Mouse (Mus musculus) intestine, embryonic 15.5 days (tissue): ENCODE data around the gene Ssh2. TPM values are rescaled to one million over a fixed set of nuclear protein-coding genes. Genes with fewer than 3 reads are reported as not detected.
A peak's percentile ranks its signal among the peaks of the same experiment; 100 is the strongest.

Experiments
- ATAC-seq: fragments of 200-750 bp; cut with Nextera tagmentation; 2 replicates; pipeline ENCODE4 v1.8.0; 2017; ENCODE audit warnings: moderate TSS enrichment, moderate library complexity
- H3K27ac ChIP-seq: fragments of 300-500 bp; sonication (generic); 2 replicates; pipeline ENCODE4 v1.5.1; 2015; ENCODE audit warnings: mild to moderate bottlenecking, inconsistent platforms
- H3K27me3 ChIP-seq: fragments of 300-500 bp; sonication (generic); replicated peaks from 2 replicates; pipeline ENCODE4 v1.6.1; 2015; ENCODE audit warnings: inconsistent platforms
- H3K36me3 ChIP-seq: fragments of 300-500 bp; sonication (generic); 2 replicates; pipeline ENCODE4 v1.6.1; 2015; ENCODE audit warnings: inconsistent platforms
- H3K4me1 ChIP-seq: fragments of 300-500 bp; sonication (generic); replicated peaks from 2 replicates; pipeline ENCODE4 v1.6.1; 2015; ENCODE audit warnings: inconsistent platforms
- H3K4me2 ChIP-seq: fragments of 300-500 bp; sonication (generic); replicated peaks from 2 replicates; pipeline ENCODE4 v1.6.1; 2015; ENCODE audit warnings: mild to moderate bottlenecking, inconsistent platforms
- H3K4me3 ChIP-seq: fragments of 300-500 bp; sonication (generic); replicated peaks from 2 replicates; pipeline ENCODE4 v1.5.1; 2015; ENCODE audit warnings: inconsistent platforms
- H3K9ac ChIP-seq: fragments of 300-500 bp; sonication (generic); 2 replicates; pipeline ENCODE4 v1.6.1; 2015; ENCODE audit warnings: inconsistent platforms
- H3K9me3 ChIP-seq: fragments of 300-500 bp; sonication (generic); 2 replicates; pipeline ENCODE4 v1.6.1; 2016; ENCODE audit warnings: inconsistent platforms
- WGBS: fragments of 180-500 bp; shearing (Covaris S2); methylation state at CpG from one replicate; pipeline ENCODE4 v1.1.7; 2015; 5-methylcytosine and 5-hydroxymethylcytosine counted together
- polyA plus RNA-seq: library from polyadenylated mRNA; unstranded; fragments of >200 nt; fragmentation: Nextera tagmentation; extraction: Ambion mirVana; gene quantifications from 2 replicates; pipeline ENCODE4 v1.2.1, GENCODE M21; 2015

Ssh2 gene
- polyA plus RNA-seq, 1 experiment from 2014 or later, result 5.7 TPM

DNA sequence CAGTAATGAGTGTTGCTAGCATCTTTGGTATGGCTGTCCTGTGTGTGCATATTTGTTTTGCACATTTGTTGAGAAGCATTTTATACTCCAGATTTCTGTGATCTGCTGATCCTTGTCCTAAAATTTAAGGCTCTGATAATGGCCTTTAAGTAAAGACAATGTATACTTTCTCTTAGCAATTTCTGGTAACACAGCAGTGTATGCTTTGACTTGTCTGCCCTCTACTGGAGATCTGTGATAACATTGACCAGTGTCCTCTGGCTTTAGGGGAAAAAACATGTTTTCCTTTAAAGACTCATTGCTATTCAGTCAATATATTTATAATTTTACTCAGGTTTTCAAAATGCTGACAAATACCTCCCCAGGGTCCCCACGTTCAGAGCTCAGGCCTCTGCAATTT is 92.4 kb downstream of the Ssh2 start:
- Histone ChIP-seq H3K4me3 (no peak overlapping the region), H3K27ac (no peak overlapping the region), H3K4me2 (no peak overlapping the region), H3K4me1 (no peaks in the 10 kb centered on the region), H3K9me3 (no peaks in the 10 kb centered on the region), H3K9ac (no peak overlapping the region), H3K36me3 (no peaks in the 10 kb centered on the region), H3K27me3 (no peaks in the 10 kb centered on the region)
- no peak for ATAC-seq
- WGBS, result 0% methylated on average over 1 of the region's 1 CpGs

- Histone ChIP-seq H3K4me2 (no peak overlapping the region), H3K27me3 (no peaks in the 10 kb centered on the region), H3K9me3 (no peaks in the 10 kb centered on the region), H3K4me1 (0 out of 2 replicates have a peak, but pooled peaks cover 2% of the 10 kb centered on the region), H3K36me3 (no peaks in the 10 kb centered on the region), H3K27ac (0 out of 2 replicates have a peak overlapping the region, but pooled peaks have one; percentile 45), H3K4me3 (no peak overlapping the region), H3K9ac (no peak overlapping the region)
- peak; percentile 90 for ATAC-seq
- 37% methylated on average over 3 of the region's 3 CpGs for WGBS
These were observed 101.8 kb downstream of the Ssh2 start for GRCm38 (mm10) chr11:77317721-77318477.

DNA sequence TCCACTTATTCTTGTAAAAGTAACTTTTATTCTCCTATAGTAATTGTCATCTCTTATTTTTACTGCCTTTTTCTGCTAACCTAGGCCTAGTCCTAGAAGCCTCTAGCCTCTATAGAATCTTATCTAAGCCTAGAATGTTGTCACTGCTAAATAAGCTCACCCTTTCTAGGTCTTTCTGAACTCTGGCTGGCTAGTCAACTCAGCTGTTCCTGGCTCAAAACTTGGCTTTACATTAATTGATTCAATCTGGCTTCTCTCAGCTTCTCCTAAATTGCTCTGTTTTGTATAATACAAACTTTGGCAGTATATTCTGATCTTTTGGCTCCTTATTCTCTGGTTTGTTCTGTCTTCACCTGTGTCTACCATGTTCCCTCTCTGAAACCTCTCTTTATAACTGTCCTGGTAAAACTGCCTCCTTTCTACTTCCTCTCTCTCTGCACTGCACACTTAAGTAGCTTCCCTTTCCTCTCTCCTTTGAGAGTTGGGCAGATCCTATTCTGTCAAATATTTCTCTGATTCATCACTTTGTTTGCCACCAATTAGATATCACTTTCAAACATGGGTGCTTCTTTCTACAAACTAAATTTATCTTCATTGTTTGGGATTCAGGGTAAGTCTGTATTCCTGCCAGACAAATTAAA is 102.5 kb downstream of the Ssh2 start:
- no peak overlapping the region for H3K4me2 ChIP-seq
- no peaks in the 10 kb centered on the region for H3K27me3 ChIP-seq
- H3K4me1 ChIP-seq, result 0 out of 2 replicates have a peak, but pooled peaks cover 2% of the 10 kb centered on the region
- no peak overlapping the region; the same call in 1 of the 2 replicates for H3K27ac ChIP-seq
- H3K9ac ChIP-seq, result no peak overlapping the region
- ATAC-seq, result peak; percentile 71
- H3K36me3 ChIP-seq, result no peaks in the 10 kb centered on the region
- no peak overlapping the region for H3K4me3 ChIP-seq
- H3K9me3 ChIP-seq, result no peaks in the 10 kb centered on the region

DNA sequence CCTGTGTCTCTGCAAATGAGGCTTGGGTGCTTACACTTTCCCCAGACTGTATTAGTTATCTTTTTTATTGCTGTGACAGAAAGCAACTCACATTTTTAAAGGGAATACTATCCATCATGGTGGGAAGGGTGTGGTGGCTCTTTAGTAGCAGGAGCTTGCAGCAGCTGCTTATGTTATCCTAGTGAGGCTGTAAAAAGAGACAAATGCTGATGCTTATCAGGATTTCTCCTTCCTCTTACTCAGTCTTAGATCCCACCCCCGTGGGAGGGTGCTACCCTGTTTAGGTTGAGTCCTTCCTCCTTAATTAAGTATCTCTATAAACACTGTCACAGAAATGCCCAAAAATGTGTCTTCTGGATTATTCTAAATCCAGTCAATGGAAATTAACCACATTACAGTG is 105.1 kb downstream of the Ssh2 start:
- H3K27ac ChIP-seq, result no peak overlapping the region
- no peak for ATAC-seq

GRCm38 (mm10) chr11:77330529-77330928 is 114.4 kb downstream of the Ssh2 start:
- no peaks in the 10 kb centered on the region for H3K4me1 ChIP-seq
- WGBS, result 87% methylated on average over 2 of the region's 2 CpGs
- no peak for ATAC-seq
- H3K36me3 ChIP-seq, result no peaks in the 10 kb centered on the region
- H3K9me3 ChIP-seq, result no peaks in the 10 kb centered on the region
- no peak overlapping the region for H3K9ac ChIP-seq
- H3K27me3 ChIP-seq, result no peaks in the 10 kb centered on the region
- no peak overlapping the region for H3K4me3 ChIP-seq
- H3K27ac ChIP-seq, result no peak overlapping the region
- H3K4me2 ChIP-seq, result no peak overlapping the region

More for the DNA sequence above, 105.1 kb downstream of the Ssh2 start:
- no peaks in the 10 kb centered on the region for H3K27me3 ChIP-seq
- 18% methylated on average over 1 of the region's 1 CpGs for WGBS
- no peaks in the 10 kb centered on the region for H3K9me3 ChIP-seq
- no peak overlapping the region for H3K4me3 ChIP-seq
- 0 out of 2 replicates have a peak, but pooled peaks cover 2% of the 10 kb centered on the region for H3K4me1 ChIP-seq
- no peaks in the 10 kb centered on the region for H3K36me3 ChIP-seq
- H3K9ac ChIP-seq, result no peak overlapping the region
- H3K4me2 ChIP-seq, result no peak overlapping the region

- Histone ChIP-seq H3K27me3 (no peaks in the 10 kb centered on the region), H3K4me3 (no peak overlapping the region), H3K27ac (no peak overlapping the region), H3K9ac (no peak overlapping the region), H3K4me2 (no peak overlapping the region), H3K4me1 (no peaks in the 10 kb centered on the region), H3K36me3 (no peaks in the 10 kb centered on the region), H3K9me3 (no peaks in the 10 kb centered on the region)
- 83% methylated on average over 4 of the region's 4 CpGs for WGBS
- no peak for ATAC-seq
These were observed 131.2 kb downstream of the Ssh2 start for GRCm38 (mm10) chr11:77347273-77347672.

GRCm38 (mm10) chr11:77348142-77348741 is 132.2 kb downstream of the Ssh2 start:
- Histone ChIP-seq H3K27me3 (no peaks in the 10 kb centered on the region), H3K4me2 (peak overlapping the region; percentile 81), H3K27ac (peak overlapping the region; percentile 14; the same call in 1 of the 2 replicates), H3K9me3 (no peaks in the 10 kb centered on the region), H3K9ac (peak overlapping the region; percentile 61), H3K4me1 (no peaks in the 10 kb centered on the region), H3K4me3 (peak overlapping the region; percentile 60), H3K36me3 (no peaks in the 10 kb centered on the region)
- ATAC-seq, result peak; percentile 100
- WGBS, result under 1% methylated on average over 53 of the region's 54 CpGs

GRCm38 (mm10) chr11:77348985-77349384 is 132.9 kb downstream of the Ssh2 start:
- no peak for ATAC-seq
- no peaks in the 10 kb centered on the region for H3K9me3 ChIP-seq
- H3K9ac ChIP-seq, result peak overlapping the region; percentile 61
- no peaks in the 10 kb centered on the region for H3K36me3 ChIP-seq
- no peaks in the 10 kb centered on the region for H3K27me3 ChIP-seq
- no peak overlapping the region for H3K27ac ChIP-seq
- no peaks in the 10 kb centered on the region for H3K4me1 ChIP-seq
- peak overlapping the region; percentile 60 for H3K4me3 ChIP-seq
- 36% methylated on average over 6 of the region's 6 CpGs for WGBS
- peak overlapping the region; percentile 81 for H3K4me2 ChIP-seq

DNA sequence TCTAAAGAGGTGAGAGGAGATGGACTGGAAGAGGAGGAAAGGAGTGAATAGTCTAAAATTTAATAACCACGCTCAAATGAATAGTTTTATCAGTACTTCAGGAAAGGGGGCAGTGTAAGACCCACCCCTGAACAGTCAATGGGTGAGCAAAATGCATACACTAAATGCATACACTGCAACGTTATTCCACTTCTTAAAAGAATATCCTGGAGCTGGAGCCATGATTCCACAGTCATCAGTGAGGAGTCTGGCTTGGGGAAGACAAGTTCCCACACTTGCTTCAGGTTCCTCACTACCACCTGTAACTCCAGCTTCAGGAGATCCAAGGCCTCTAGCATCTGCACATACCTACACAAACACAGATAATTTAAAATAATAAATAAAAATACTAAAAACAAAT is 133.6 kb downstream of the Ssh2 start:
- H3K9me3 ChIP-seq, result no peaks in the 10 kb centered on the region
- no peak overlapping the region for H3K4me3 ChIP-seq
- no peak for ATAC-seq
- H3K27ac ChIP-seq, result no peak overlapping the region
- no peak overlapping the region for H3K9ac ChIP-seq
- no peaks in the 10 kb centered on the region for H3K36me3 ChIP-seq
- H3K4me1 ChIP-seq, result no peaks in the 10 kb centered on the region
- no peaks in the 10 kb centered on the region for H3K27me3 ChIP-seq
- peak overlapping the region; percentile 81; the same call in 1 of the 2 replicates for H3K4me2 ChIP-seq
- 81% methylated on average over 2 of the region's 2 CpGs for WGBS

DNA sequence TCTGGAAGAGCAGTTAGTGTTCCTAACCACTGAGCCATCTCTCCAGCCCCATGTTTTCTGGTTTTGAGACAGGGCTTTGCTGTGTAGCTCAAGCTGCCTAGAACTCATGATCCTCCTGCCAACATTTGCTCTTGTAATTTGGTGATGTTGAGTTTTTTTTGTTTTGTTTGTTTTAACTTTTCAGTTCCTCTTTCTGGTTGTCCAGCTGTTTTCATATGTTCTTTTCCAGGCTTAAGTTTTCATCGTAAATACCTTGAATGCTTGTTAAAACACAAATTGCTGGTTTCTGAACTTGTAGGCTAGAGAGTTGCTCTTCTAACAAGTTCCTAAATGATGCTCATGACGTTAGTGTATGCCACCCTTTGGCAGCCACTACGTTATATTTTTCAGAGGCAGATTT is 139.0 kb downstream of the Ssh2 start:
- no peak overlapping the region for H3K9ac ChIP-seq
- no peak for ATAC-seq
- H3K9me3 ChIP-seq, result no peaks in the 10 kb centered on the region
- 75% methylated on average over 3 of the region's 3 CpGs for WGBS
- no peak overlapping the region for H3K27ac ChIP-seq
- no peaks in the 10 kb centered on the region for H3K36me3 ChIP-seq
- H3K4me2 ChIP-seq, result no peak overlapping the region
- no peaks in the 10 kb centered on the region for H3K4me1 ChIP-seq
- H3K27me3 ChIP-seq, result no peaks in the 10 kb centered on the region
- no peak overlapping the region for H3K4me3 ChIP-seq

DNA sequence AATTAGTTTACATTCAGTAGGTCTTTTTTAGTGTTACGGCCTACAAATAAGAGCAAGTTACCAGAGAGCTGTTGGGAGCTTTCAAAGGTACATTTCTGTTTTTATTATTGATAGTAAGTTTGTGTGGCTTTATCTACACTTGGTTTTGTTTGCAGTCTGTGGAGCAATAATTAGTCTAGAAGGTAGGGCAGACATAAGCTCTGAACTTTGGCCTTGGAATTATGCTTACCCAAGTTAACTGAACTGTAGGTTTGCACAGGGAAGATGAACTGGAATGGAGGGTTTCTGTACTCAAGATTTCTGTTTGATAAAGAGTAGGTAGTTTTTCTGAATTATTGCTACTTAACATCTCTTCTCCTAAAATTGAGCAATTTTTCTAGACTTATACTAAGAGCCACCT is 141.8 kb downstream of the Ssh2 start:
- WGBS, result 65% methylated on average over 1 of the region's 1 CpGs
- H3K4me2 ChIP-seq, result no peak overlapping the region
- H3K4me3 ChIP-seq, result no peak overlapping the region
- no peaks in the 10 kb centered on the region for H3K36me3 ChIP-seq
- H3K27ac ChIP-seq, result no peak overlapping the region
- peak; percentile 69 for ATAC-seq
- no peaks in the 10 kb centered on the region for H3K9me3 ChIP-seq
- H3K4me1 ChIP-seq, result no peaks in the 10 kb centered on the region
- H3K9ac ChIP-seq, result no peak overlapping the region
- H3K27me3 ChIP-seq, result no peaks in the 10 kb centered on the region

DNA sequence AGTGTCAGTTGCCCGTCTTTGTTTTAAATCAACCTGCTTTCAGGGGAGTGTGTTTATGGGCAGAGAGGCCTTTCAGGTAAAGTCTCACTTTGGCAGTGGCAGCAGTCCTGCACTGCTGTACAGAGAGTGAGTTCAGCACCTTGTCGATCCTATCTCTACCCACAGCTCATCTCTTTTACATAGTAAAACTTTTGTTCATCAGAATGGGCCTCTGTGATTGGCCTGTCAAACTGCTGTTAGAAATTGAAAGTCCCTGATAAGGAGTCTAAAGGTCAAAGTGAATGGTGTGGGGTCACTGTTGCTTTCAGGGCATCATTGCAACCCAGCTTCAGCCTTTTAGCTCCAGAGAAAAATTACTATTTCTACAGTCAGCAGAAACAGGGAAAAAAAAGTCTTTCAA is 147.4 kb downstream of the Ssh2 start:
- Histone ChIP-seq H3K4me2 (no peak overlapping the region), H3K9ac (no peak overlapping the region), H3K36me3 (no peaks in the 10 kb centered on the region), H3K27me3 (no peaks in the 10 kb centered on the region), H3K4me1 (no peaks in the 10 kb centered on the region), H3K9me3 (no peaks in the 10 kb centered on the region), H3K27ac (no peak overlapping the region), H3K4me3 (no peak overlapping the region)
- ATAC-seq, result no peak
- 50% methylated on average over 2 of the region's 2 CpGs for WGBS
